Mouse (Mus musculus) G1E (cell line): ENCODE measurements around the gene Fcf1. TPM values are rescaled to one million over a fixed set of nuclear protein-coding genes. Genes with fewer than 3 reads are reported as not detected.

Source experiments
- ATAC-seq: 2 replicates; pipeline ENCODE4 v1.8.0; 2016; ENCODE audit warnings: mild to moderate bottlenecking; ENCODE audit not compliant: insufficient number of reproducible peaks, poor library complexity, low FRiP score, severe bottlenecking; ENCODE audit errors: extremely low read depth
- DNase-seq: peaks from one replicate; pipeline ENCODE4 v3.0.0; 2012; ENCODE audit warnings: low spot score
- H3K27me3 ChIP-seq: 2 replicates; pipeline ENCODE4 v1.6.1; 2012; ENCODE audit warnings: mild to moderate bottlenecking, low read length, inconsistent platforms; ENCODE audit not compliant: insufficient read depth
- H3K36me3 ChIP-seq: replicated peaks from 2 replicates; pipeline ENCODE3; 2012; ENCODE audit warnings: mild to moderate bottlenecking, inconsistent platforms
- H3K4me1 ChIP-seq: 2 replicates; pipeline ENCODE4 v1.6.1; 2012; ENCODE audit warnings: low read depth, low read length, inconsistent platforms, mixed read lengths; ENCODE audit not compliant: insufficient read depth
- H3K4me3 ChIP-seq: 2 replicates; pipeline ENCODE4 v1.5.1; 2012; ENCODE audit warnings: low read depth, mild to moderate bottlenecking, inconsistent platforms, low read length, moderate library complexity, mixed read lengths
- H3K9me3 ChIP-seq: replicated peaks from 2 replicates; pipeline ENCODE4 v1.6.1; 2012; ENCODE audit warnings: inconsistent platforms
- CTCF ChIP-seq: IDR thresholded peaks from 2 replicates; pipeline ENCODE4 v1.5.1; 2012; ENCODE audit warnings: low read depth, low read length, inconsistent platforms, mixed read lengths
- GATA1 ChIP-seq: IDR thresholded peaks from 2 replicates; pipeline ENCODE4 v1.6.1; 2012; ENCODE audit warnings: borderline replicate concordance, low read length, inconsistent platforms, mixed read lengths
- GATA2 ChIP-seq: IDR thresholded peaks from 2 replicates; pipeline ENCODE4 v1.6.1; 2012; ENCODE audit warnings: low read depth, low read length, inconsistent platforms, borderline replicate concordance
- POLR2AphosphoS5 ChIP-seq: IDR thresholded peaks from 2 replicates; pipeline ENCODE4 v1.6.1; 2012; ENCODE audit warnings: low read depth, low read length, inconsistent platforms; ENCODE audit not compliant: insufficient replicate concordance
- TAL1 ChIP-seq: conservative IDR thresholded peaks from 2 replicates; pipeline ENCODE4 v1.6.1; 2012; ENCODE audit warnings: low read depth, low read length, inconsistent platforms, mixed read lengths
- polyA plus RNA-seq: library from polyadenylated mRNA; stranded (reverse); fragments of >175 nt; gene quantifications from 2 replicates; pipeline ENCODE4 v1.2.3, GENCODE M21; 2012
- total RNA-seq, 2 experiments: library from RNA; stranded (forward) in 1 of 2; stranded (reverse) in 1 of 2; fragments of 200-1000 nt in 1 of 2; fragments of >200 nt in 1 of 2; fragmentation: Nextera tagmentation in 1 of 2; gene quantifications; 2 replicates each; pipeline ENCODE4 v1.2.3; 2014 to 2017

Fcf1 gene
- total and polyA plus RNA-seq, 3 experiments, result 30.0 to 236 (median 91.3) TPM

DNA sequence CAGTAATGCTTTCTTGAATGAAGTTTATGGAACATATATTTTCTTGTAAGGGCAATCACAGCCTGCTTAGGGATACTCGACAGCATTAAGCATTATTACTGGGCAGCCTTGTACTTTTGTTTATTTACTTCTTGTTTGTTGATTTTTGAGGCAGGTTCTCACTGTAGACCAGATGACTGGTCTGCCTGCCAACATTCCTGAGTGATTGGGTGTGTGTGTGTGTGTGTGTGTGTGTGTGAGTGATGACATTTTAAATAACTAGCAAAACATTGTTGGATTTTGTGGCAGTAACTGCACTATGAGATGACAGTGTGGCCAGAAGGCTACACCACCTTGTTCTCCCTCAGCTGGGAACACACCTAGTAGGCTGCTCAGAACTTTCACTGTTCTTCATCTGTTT lies 39.1 kb downstream of the Fcf1 start:
- Histone ChIP-seq H3K9me3 (0 out of 2 replicates have a peak, but pooled peaks cover 2% of the 10 kb centered on the region), H3K27me3 (no peaks in the 10 kb centered on the region), H3K4me1 (peaks cover 7% of the 10 kb centered on the region), H3K36me3 (peaks cover 70% of the 10 kb centered on the region), H3K4me3 (no peak overlapping the region)
- DNase-seq, result no peak
- no peak for TF ChIP-seq GATA2
- TF ChIP-seq POLR2AphosphoS5, result no peak
- ATAC-seq, result no peak

DNA sequence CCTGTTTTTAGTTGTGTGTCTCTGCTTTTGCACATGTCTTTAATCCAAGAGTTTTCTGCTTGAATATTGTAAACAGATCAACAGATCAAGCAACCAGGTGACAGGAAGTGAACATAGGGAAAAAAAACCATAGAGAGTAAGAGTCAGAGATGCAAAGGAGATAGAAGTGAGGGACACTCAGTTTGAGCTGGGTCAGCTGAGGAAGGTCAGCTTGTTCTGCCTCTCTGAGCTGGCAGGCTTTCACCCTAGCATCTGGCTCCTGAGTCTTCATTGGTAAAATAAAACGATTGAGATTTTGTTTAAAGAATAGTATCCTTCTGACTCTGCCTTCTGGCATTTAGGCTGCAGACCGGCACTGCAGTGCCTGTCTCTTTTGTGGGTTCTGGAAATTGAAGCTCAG lies 39.8 kb downstream of the Fcf1 start:
- no peak for TF ChIP-seq GATA2
- TF ChIP-seq GATA1, result no peak
- TF ChIP-seq POLR2AphosphoS5, result no peak
- no peak for TF ChIP-seq CTCF
- no peak for TF ChIP-seq TAL1
- H3K4me1 ChIP-seq, result peaks cover 7% of the 10 kb centered on the region

DNA sequence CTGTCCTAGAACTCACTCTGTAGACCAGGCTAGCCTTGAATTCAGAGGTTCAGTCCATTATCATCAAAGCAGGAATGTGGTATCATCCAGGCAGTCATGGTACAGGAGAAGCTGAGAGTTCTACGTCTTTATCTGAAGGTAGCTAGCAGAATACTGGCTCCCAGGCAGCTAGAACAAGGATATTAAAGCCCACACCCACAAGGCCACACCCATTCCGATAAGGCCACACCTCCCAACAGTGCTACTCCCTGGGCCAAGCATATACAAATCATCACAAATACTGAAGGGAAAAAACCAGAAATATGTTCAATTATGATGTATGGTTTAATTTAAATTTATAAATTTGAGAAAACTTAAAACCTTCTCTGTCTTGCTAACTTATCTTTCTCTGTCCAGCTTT lies 41.5 kb downstream of the Fcf1 start:
- no peak for ATAC-seq
- TF ChIP-seq TAL1 (no peak), POLR2AphosphoS5 (no peak), CTCF (no peak), GATA1 (no peak), GATA2 (no peak)
- no peak for DNase-seq
- Histone ChIP-seq H3K4me1 (peaks cover 4% of the 10 kb centered on the region), H3K36me3 (peaks cover 75% of the 10 kb centered on the region), H3K4me3 (no peak overlapping the region), H3K27me3 (no peaks in the 10 kb centered on the region), H3K9me3 (0 out of 2 replicates have a peak, but pooled peaks cover 2% of the 10 kb centered on the region)

More for the DNA sequence above, 39.8 kb downstream of the Fcf1 start:
- no peaks in the 10 kb centered on the region for H3K27me3 ChIP-seq
- peaks cover 70% of the 10 kb centered on the region for H3K36me3 ChIP-seq
- DNase-seq (no peak), ATAC-seq (no peak)
- no peak overlapping the region for H3K4me3 ChIP-seq
- H3K9me3 ChIP-seq, result 0 out of 2 replicates have a peak, but pooled peaks cover 2% of the 10 kb centered on the region

DNA sequence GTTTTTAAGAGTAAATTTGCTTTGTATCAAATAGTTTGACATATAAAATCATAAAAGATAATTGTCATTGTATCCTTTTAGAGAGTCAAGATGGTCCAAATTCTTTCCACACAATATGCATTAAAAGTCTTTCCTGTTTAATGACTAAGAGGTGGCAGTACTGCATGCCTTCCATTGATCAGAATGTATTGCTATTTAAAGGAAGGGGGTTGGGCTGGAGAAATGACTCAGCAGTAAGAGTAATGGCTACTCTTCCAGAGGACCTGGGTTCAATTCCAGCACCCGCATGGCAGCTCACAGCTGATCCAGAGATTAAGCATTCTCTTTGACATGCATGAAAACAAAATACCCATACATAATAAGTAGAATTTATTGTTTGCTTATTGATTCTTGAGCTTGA lies 51.4 kb downstream of the Fcf1 start:
- H3K36me3 ChIP-seq, result peaks cover 52% of the 10 kb centered on the region
- DNase-seq, result no peak
- H3K27me3 ChIP-seq, result no peaks in the 10 kb centered on the region
- no peak for TF ChIP-seq GATA1
- TF ChIP-seq TAL1, result no peak
- TF ChIP-seq GATA2, result no peak
- TF ChIP-seq CTCF, result no peak
- no peak for TF ChIP-seq POLR2AphosphoS5
- no peak overlapping the region for H3K4me3 ChIP-seq
- H3K9me3 ChIP-seq, result no peaks in the 10 kb centered on the region
- H3K4me1 ChIP-seq, result peaks cover 7% of the 10 kb centered on the region; the same call in 1 of the 2 replicates
- ATAC-seq, result no peak

DNA sequence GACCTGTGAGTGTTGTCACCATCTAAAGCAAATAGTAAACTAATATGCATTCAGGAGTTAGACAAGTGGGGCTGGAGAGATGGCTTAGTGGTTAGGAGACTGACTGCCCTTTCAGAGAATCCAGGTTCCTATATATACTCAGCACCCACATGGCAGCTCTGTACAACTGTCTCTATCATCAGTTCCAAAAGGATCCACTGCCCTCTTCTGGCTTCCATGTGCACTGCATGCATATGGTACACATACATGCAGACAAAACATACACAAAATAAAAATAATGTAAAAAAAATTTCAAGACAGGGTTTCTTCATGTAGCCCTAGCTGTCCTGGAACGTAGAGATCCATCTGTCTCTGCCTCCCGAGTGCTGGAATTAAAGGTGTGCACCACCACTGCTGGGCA lies 62.0 kb downstream of the Fcf1 start:
- no peak; the same call in 1 of the 2 replicates for TF ChIP-seq CTCF
- no peak for TF ChIP-seq GATA2
- no peak for TF ChIP-seq POLR2AphosphoS5
- no peak for TF ChIP-seq TAL1
- TF ChIP-seq GATA1, result no peak
- ATAC-seq (no peak), DNase-seq (no peak)
- Histone ChIP-seq H3K36me3 (peaks cover 80% of the 10 kb centered on the region), H3K4me3 (no peak overlapping the region), H3K4me1 (no peaks in the 10 kb centered on the region), H3K27me3 (no peaks in the 10 kb centered on the region), H3K9me3 (no peaks in the 10 kb centered on the region)

Other genes with a start within 250 kb of the Fcf1 start
- 43.2 and 52.9 TPM in 2 replicates for gene Npc2, start 197.7 kb upstream of the Fcf1 start, total RNA-seq (2014; fragmentation: Nextera tagmentation)
- gene Npc2, start 197.7 kb upstream of the Fcf1 start, total RNA-seq (2017), result 109 and 110 TPM in 2 replicates
- gene Npc2, start 197.7 kb upstream of the Fcf1 start, polyA plus RNA-seq, result 137 and 219 TPM in 2 replicates
- gene Isca2, start 197.6 kb upstream of the Fcf1 start, total RNA-seq (2014; fragmentation: Nextera tagmentation), result 198 and 207 TPM in 2 replicates
- 80.7 and 93.5 TPM in 2 replicates for gene Isca2, start 197.6 kb upstream of the Fcf1 start, total RNA-seq (2017)
- 52.3 and 55.1 TPM in 2 replicates for gene Isca2, start 197.6 kb upstream of the Fcf1 start, polyA plus RNA-seq
- gene Ltbp2, start 94.4 kb upstream of the Fcf1 start, total RNA-seq (2014; fragmentation: Nextera tagmentation), result not detected in 2 replicates
- under 0.01 and 0.44 TPM in 2 replicates for gene Ltbp2, start 94.4 kb upstream of the Fcf1 start, total RNA-seq (2017)
- not detected in 2 replicates for gene Ltbp2, start 94.4 kb upstream of the Fcf1 start, polyA plus RNA-seq
- gene Arel1, start within 50 bp of the Fcf1 start, total RNA-seq (2014; fragmentation: Nextera tagmentation), result 125 and 130 TPM in 2 replicates
- 122 and 124 TPM in 2 replicates for gene Arel1, start within 50 bp of the Fcf1 start, total RNA-seq (2017)
- 7.4 and 12.7 TPM in 2 replicates for gene Arel1, start within 50 bp of the Fcf1 start, polyA plus RNA-seq
- 148 and 153 TPM in 2 replicates for gene Ylpm1, start 25.4 kb downstream of the Fcf1 start, total RNA-seq (2014; fragmentation: Nextera tagmentation)
- gene Ylpm1, start 25.4 kb downstream of the Fcf1 start, total RNA-seq (2017), result 60.8 and 61.7 TPM in 2 replicates
- 65.5 and 77.0 TPM in 2 replicates for gene Ylpm1, start 25.4 kb downstream of the Fcf1 start, polyA plus RNA-seq
- gene Prox2, start 139.9 kb downstream of the Fcf1 start, total RNA-seq (2014; fragmentation: Nextera tagmentation), result 12.1 and 13.5 TPM in 2 replicates
- 10.3 and 10.7 TPM in 2 replicates for gene Prox2, start 139.9 kb downstream of the Fcf1 start, total RNA-seq (2017)
- 6.8 and 7.0 TPM in 2 replicates for gene Prox2, start 139.9 kb downstream of the Fcf1 start, polyA plus RNA-seq
- gene Dlst, start 139.9 kb downstream of the Fcf1 start, total RNA-seq (2014; fragmentation: Nextera tagmentation), result 208 and 213 TPM in 2 replicates
- 200 and 221 TPM in 2 replicates for gene Dlst, start 139.9 kb downstream of the Fcf1 start, total RNA-seq (2017)
- 728 and 1,047 TPM in 2 replicates for gene Dlst, start 139.9 kb downstream of the Fcf1 start, polyA plus RNA-seq
- gene Rps6kl1, start 180.4 kb downstream of the Fcf1 start, total RNA-seq (2014; fragmentation: Nextera tagmentation), result not detected in 2 replicates
- 0.06 and 0.11 TPM in 2 replicates for gene Rps6kl1, start 180.4 kb downstream of the Fcf1 start, total RNA-seq (2017)
- gene Rps6kl1, start 180.4 kb downstream of the Fcf1 start, polyA plus RNA-seq, result 0.03 TPM in 1 of 2 replicates, not detected in the other
- gene Pgf, start 206.9 kb downstream of the Fcf1 start, total RNA-seq (2014; fragmentation: Nextera tagmentation), result not detected in 2 replicates
- 1.9 and 2.1 TPM in 2 replicates for gene Pgf, start 206.9 kb downstream of the Fcf1 start, total RNA-seq (2017)
- gene Pgf, start 206.9 kb downstream of the Fcf1 start, polyA plus RNA-seq, result not detected in 2 replicates
- 28.4 and 36.0 TPM in 2 replicates for gene Eif2b2, start 248.6 kb downstream of the Fcf1 start, total RNA-seq (2014; fragmentation: Nextera tagmentation)
- 136 and 155 TPM in 2 replicates for gene Eif2b2, start 248.6 kb downstream of the Fcf1 start, total RNA-seq (2017)
- gene Eif2b2, start 248.6 kb downstream of the Fcf1 start, polyA plus RNA-seq, result 320 and 408 TPM in 2 replicates